Mouse (Mus musculus): ENCODE data around the gene Hoxd11.

DNA sequence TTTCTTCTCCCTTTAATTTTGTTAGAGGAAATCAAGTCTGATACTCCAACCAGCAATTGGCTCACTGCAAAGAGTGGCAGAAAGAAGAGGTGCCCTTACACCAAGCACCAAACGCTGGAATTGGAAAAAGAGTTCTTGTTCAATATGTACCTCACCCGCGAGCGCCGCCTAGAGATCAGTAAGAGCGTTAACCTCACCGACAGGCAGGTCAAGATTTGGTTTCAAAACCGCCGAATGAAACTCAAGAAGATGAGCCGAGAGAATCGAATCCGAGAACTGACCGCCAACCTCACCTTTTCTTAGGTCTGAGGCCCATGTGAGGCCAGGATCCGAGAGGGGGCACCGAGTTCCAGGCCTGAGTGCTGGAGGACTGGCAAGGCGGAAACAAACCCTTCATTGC is 14.7 kb downstream of the Hoxd11 start:
- TF ChIP-seq POLR2A (IDR thresholded peaks at IDR 0.05; ENCODE audit: low read depth, low read length), result no peak
- no peak; the same call in 1 of the 2 replicates for TF ChIP-seq CTCF (conservative IDR thresholded peaks at IDR 0.05; ENCODE audit: insufficient read depth, insufficient read length, low read depth, low read length)
